Mouse (Mus musculus): Measurements from ENCODE around the gene Cst9.
A peak's percentile ranks its signal among the peaks of the same experiment; 100 is the strongest.

Cst9 gene

DNA sequence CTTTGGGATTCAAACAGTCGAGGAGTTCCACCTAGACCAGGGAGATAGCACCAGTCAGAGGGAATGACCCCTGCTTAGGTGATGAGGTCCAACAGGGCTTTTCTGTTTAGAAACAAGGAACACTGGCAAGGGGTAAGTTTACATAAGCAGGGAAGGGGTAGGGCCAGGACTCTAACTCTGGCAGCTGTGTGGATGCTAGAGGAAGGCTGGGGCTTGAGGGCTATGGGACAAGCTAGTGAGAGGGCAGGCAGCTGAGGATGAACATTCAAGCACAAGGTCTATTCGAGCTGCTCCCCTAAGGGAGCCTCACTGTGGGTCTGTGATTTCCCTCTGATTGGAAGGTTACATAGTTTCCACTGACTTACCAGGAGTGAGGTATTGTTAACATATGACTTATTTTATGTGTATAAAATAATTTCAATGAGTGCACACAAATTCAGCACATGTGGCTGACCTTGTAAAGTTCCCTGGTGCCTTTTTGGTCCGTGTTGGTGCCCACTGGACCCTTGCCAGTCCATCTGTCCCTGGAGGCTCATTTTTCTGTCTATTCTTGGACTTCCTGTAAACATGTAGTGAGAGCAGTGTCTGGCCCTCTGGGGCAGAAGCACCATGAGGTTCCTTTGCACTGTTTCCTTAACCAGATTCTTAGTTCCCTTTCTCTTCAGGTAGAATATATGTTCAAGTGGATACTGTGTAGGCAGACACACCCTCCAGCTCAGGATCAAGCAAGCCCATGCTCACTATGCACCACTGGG is 42.2 kb downstream of the Cst9 start:
- DNase-seq = peak in 1 of 2 experiments; percentile 29

DNA sequence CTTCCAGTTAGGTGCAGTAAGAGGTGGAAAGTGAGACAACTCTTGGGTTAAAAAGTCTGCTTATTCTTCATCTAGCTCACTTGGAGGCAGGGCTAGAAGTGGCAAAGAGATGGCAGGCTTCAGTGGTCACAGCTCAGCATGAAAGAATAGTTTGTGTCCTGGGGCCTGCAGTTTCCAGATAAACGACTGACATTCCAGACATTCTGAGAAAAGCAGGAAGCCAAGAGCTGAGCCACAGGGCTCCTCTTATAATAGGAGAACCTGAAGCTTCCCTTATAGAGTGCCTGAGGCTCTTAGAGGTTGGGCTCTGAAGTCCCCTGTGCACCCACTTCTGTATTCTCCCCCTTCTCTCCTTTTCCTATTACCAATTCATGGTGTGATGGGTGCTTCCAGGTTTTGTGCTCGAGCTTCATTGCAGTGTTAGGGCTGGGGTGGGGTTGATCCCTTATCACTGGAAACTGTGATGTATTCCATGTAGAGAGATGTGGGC is 43.7 kb downstream of the Cst9 start:
- DNase-seq = no peak

DNA sequence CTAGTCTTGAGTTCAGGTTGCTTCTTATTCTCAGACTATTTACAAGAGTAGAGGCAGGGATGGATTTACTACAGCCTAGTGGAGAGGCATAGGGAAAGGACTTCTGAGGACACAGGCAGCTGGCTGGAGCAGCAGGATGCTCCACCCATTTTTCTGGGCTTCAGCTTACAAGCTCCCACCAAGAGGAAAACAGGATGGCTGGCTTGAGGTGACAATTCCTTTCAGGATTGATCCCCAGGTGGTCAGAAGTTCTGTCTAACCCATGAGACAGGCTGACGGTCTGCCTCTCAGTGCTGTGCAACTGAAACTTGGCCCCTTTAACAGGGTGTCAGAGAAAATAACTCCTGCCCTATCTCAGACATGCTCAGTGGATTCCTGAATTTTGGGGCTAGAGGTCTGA is 44.3 kb downstream of the Cst9 start:
- no peak for DNase-seq

DNA sequence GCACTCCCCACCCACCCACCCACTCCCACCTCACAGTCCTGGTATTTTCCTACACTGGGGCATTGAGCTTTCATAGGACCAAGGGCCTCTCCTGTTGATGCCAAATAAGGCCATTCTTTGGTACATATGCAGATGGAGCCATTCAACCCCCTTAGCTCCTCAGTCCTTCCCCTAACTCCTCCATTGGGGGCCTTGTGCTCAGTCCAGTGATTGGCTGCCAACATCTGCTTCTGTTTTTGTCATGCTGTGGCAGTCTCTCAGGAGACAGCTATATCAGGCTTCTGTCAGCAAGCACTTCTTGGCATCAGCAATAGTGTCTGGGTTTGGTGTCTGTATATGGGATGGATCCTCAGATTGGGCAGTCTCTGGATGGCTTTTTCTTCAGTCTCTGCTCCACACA is 49.8 kb downstream of the Cst9 start:
- DNase-seq = no peak
